Mouse (Mus musculus) heart, postnatal 10 days (tissue): ENCODE measurements around the gene Lce3e. TPM values are rescaled to one million over a fixed set of nuclear protein-coding genes. Genes with fewer than 3 reads are reported as not detected.
A peak's percentile ranks its signal among the peaks of the same experiment; 100 is the strongest.

Experiments
- DNase-seq, 2 experiments: peaks; one replicate each; pipeline ENCODE4 v3.0.0; 2021
- intact Hi-C: fragments of 180-260 bp; cut with DNase I; formaldehyde crosslinking; loops from one replicate; pipeline ENCODE4 v1.15.1; 2025
- total RNA-seq, 2 experiments: library from RNA; stranded (reverse); gene quantifications; 2 replicates each; pipeline ENCODE4 v1.2.3; 2021

Lce3e gene
- total RNA-seq: not detected

DNA sequence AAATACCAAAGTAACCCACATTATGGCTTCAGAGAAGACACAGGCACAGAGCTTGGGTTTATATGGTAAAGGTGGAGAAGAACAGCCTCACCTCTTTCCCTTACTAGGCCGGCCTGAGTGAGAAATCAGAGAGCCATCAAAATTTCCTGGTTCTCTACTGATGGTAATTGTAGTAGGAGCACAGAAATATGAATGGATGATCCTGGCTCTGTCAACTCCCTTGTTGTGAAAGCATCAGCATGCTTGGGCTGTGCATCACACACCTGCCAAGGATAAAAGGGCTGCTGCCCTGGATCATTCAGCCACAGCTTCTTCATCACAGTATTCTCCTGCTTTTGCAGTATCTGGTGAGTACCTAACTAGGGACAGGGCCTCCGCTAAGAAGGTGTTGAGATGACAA is at the start of gene Lce3e:
Gene Lce3e (plus strand): TSS at position 301 of the 400 bp plus-strand sequence.
- intact Hi-C loops: no loop called here

DNA sequence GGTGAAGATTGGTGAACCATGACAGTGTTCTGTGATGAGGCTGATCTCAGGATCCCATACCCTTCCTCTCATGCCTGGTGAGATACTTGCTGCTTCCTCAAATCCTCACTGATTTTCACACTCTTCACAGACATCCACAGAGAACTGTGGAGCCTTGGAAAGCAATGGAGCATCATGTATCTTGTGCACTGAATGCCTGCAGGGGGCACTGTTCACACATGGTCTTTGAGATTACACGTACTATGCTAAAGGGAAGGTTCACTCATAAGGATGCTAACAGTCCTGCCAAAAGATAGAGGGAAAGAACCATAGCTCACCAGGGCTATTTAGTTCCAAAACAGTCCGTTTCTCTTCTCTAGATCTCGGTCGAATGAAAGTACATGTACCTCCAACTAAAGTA is 46.5 kb upstream of the Lce3e start:
- intact Hi-C loops: no loop called here

More for the DNA sequence above, at the start of gene Lce3e:
- DNase-seq: no peak

DNA sequence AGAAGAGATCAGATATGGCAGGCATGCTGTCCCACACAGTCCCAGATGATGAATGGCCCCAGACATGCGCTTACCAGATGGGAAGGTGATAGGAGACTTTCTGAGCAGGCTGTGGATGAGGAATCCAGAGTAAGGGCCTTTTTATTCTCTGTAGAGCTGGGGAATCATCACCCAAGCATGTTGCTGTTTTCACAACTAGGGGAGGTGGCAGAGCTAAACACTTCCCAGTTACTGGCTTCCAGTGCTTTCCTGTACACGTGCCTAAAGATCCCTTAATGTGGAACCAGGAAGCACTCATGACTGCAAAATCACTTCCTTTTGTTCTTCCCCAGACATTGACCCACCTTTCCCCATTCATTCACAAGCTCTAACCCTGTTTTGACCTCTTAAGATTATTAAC is 40.7 kb upstream of the Lce3e start, which contains the start of gene Lce3a:
Gene Lce3a (minus strand): TSS at position 101 of the 400 bp plus-strand sequence.
- DNase-seq: no peak
- intact Hi-C loops: no loop called here

More for the DNA sequence above, 46.5 kb upstream of the Lce3e start:
- DNase-seq: peak in 1 of 2 experiments; percentile 8

DNA sequence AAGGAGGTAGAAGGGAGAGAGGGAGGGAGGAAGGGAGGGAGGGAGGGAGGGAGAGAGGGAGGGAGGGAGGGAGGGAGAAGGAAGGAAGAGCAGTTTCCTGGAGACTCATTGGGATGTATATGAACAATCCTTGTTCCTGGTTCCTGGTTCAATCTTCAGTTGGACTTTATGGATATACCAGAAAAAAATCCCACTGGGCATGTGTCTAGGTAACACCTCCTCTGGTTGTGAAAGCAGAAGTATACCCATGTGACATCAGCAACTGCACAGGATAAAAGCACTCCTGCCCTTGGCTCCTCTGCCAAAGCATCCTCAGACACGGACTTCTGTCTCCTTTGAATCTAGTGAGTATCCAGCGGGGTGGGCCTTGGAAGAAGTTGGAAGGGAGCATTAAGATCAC is 34.2 kb upstream of the Lce3e start, which contains the start of gene Lce3b:
Gene Lce3b (plus strand): TSS at position 301 of the 400 bp plus-strand sequence.
- DNase-seq: no peak
- intact Hi-C loops: no loop called here

DNA sequence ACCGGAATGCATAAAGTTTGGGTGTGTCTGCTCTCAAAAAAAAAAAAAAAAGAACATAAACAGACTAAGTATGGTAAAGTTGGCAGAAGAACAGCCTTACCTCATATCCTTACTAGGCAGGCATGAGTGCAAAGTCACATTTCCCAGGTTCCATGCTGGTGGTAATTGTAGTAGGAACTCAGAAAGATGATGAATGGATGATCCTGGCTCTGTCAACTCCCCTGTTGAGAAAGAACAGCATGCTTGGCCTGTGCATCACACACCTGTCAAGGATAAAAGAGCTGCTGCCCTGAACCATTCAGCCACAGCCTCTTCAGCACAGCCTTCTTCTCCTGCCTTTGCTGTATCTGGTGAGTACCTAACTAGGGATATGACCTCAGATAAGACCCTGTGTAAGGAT is 22.7 kb upstream of the Lce3e start, which contains the start of gene Lce3c:
Gene Lce3c (plus strand): TSS at position 301 of the 400 bp plus-strand sequence.
- intact Hi-C loops: no loop called here

DNA sequence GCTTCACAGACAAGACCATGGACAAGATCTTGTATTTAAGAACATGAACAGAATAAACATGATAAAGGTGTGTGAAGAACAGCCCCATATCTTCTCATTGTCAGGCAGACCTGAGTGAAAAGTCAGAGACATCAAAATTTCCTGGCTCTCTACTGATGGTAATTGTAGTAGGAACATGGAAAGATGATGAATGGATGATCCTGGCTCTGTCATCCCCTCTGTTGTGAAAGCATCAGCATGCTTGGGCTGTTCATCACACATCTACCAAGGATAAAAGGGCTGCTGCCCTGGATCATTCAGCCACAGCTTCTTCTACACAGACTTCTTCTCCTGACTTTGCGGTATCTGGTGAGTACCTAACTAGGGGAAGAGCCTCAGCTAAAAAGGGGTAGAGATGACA is 9.8 kb upstream of the Lce3e start, which contains the start of gene Lce3d:
Gene Lce3d (plus strand): TSS at position 301 of the 400 bp plus-strand sequence.
- DNase-seq: no peak
- intact Hi-C loops: no loop called here

More for the DNA sequence above, 22.7 kb upstream of the Lce3e start, which contains the start of gene Lce3c:
- DNase-seq: no peak

DNA sequence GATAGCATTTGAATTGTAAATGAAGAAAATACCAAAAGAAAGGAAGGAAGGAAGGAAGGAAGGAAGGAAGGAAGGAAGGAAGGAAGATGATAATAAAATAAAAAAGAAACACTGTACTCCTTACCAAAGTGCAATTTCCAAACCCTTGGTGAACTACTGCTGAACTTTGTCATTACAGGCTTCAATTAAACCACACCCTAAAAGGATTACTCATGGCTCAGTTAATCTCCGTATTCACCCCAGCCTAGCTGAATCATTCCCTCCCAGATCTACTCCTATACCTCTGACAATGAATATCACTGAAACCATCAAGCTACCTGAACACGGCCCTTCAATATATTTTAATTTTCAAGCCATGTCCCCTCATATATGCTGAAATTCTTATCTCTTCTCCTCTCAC is 11.6 kb downstream of the Lce3e start:
- intact Hi-C loops: no loop called here
- DNase-seq: no peak

DNA sequence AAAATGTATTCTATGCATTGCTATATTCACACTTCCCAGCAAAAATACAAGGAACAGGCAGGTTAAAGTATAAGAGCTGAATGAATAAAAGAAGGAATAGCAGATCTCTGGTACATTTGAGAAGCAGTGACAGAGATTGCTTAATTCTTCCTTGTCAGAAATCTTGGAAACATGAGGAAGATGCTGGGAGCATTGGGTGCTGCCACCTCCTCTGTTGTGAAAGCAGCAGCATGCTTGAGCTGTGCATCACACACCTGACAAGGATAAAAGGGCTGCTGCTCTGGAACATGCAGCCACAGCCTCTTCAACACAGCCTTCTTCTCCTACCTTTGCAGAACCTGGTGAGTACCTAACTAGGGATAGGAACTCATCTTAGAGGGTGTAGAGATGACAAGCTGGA is 25.1 kb downstream of the Lce3e start, which contains the start of gene Lce3f:
Gene Lce3f (plus strand): TSS at position 301 of the 400 bp plus-strand sequence.
- DNase-seq: no peak
- intact Hi-C loops: no loop called here

DNA sequence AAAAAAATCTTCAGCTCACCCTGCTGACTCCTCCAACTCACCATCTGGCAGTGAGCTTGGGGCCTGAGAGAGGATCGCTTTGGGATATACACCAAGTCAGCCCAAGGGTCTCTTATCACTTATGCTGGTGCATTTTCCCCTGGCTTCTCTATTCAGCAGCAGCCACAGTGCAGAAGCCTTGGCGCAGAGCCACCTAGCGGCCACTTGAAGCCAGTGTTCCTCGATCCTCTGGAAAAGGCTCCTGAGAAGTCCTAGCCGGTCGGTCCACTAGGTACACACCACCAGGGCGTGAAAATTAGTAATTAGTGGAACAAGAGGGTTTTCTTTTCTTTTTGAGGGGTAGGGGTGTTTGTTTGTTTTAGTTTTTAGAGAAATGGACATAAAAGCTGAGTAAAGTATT is 31.8 kb downstream of the Lce3e start:
- peak; percentile 53 to 74 for DNase-seq
- intact Hi-C loops: no loop called here

DNA sequence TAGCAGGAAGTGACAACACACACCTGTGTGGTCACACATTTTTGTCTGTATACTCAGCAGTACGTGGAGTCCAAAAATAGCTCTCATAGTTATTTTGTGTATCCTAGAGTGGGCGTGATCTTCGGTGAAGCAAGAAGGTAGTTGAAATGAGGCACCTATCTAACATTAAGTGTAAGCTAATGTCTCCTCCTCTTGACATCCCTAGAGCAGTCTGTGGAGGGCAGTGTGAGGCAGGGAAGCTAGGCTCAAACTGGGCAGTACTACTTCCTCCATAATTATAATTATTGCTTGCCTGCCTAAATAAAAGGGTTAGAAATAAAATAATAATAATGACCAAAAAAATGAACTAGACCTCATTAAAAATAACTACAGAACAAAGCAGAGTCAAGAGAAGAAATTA is 33.8 kb downstream of the Lce3e start:
- intact Hi-C loops: no loop called here

DNA sequence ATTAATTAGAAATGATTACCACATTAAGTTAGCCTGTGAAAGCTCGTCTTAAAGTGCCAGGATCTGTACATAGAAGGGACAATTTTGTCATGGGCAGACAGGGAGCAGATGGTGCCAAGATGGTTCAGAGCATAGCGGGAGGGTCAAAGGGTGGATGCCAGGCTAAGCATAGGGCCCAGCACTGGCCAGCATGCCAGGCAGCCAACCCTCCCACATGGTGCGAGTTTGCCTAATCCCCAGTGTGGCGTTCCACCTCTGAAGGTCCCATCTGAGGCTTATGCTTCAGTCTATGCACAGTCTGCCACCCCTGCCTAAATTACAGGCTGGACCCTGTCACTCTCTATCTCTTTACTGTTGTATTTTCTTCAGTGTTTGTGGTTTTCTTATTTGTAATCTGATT is 36.0 kb downstream of the Lce3e start:
- no peak for DNase-seq
- intact Hi-C loops: no loop called here

More for the DNA sequence above, 33.8 kb downstream of the Lce3e start:
- DNase-seq: no peak

DNA sequence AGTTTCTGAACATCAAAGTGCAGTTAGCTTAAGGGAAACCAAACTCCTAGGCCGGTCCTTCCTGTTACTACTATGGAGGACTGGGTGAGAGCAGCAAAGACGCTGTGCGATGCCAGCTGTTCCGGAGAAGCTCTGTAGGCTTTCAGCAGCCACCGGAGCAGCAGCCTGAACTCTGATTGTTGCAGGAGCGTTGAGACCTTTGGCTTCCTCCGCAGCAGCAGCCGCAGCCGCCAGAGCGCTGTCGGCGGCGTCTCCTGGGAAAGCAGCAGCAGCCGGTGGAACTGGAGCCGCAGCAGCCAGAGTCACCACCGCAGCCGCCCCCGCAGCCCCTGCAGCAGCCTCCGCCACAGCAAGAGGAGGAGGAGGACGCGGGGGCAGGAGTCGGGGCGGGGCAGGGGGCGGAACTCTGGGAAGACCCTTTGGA is 47.5 kb downstream of the Lce3e start:
- intact Hi-C loops: no loop called here
- DNase-seq: peak; percentile 37 to 45

DNA sequence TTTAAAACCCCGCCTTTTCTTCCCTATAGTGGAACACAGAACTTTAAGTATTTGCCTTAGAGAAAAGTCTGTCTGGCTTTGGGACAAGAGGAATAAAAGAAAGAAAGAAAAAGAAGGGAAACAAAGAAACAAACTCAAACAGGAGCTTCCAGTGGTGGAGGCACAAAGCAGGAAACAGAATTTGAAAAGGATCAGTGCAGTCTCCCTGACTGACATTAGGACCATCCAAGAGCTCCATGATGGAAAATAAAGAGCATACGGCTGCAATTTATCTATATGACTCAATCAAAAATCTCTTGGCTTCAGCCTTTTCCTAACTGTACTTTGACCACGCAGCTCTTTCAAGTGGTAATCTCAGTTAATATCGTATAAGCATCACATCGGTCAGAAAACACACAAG is 48.0 kb downstream of the Lce3e start:
- intact Hi-C loops: no loop called here
- DNase-seq: no peak

DNA sequence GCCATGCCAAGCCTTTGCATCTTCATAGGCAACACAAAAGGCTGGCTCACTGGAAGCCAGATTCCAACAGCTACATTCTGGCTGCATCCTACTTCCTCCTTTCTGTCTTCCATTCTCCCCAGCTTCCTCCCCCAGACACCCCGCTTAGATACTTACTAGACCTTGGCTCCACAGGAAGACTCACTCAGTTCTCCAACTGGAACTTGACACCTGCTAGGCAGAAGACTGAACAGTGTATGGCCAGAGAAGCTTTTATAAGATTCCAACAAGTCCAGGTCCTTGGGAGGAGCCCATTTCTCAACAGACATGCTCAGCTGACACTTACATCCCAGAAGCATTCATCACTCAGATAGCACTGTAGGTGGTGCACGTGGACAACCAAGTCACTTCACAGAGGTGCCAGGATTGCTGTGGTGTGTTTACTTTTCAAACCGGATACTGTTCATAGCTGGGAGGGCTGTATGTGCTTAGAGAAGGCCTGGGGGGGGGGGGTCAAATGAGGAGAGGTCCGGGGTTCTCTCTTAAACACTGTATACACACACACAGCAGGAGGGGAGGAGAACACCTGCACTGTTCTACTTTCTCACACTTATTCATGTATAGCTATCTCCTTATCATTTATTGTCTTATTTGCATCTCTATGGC is 48.7 kb downstream of the Lce3e start, which contains the start of gene Crct1:
Gene Crct1 (minus strand): TSS at position 228 of the 645 bp plus-strand sequence.
- intact Hi-C loops: no loop called here
- no peak for DNase-seq

Other genes starting within 250 kb of the Lce3e start
- not detected for gene Lce1f, start 246.7 kb upstream of the Lce3e start, total RNA-seq
- not detected for gene Gm38119, start 228.0 kb upstream of the Lce3e start, total RNA-seq
- gene Lce1g, start 214.7 kb upstream of the Lce3e start, total RNA-seq: not detected
- gene Lce1h, start 202.0 kb upstream of the Lce3e start, total RNA-seq: not detected
- gene Lce1i, start 188.2 kb upstream of the Lce3e start, total RNA-seq: not detected
- gene Lce1j, start 176.5 kb upstream of the Lce3e start, total RNA-seq: not detected
- not detected for gene Lce1k, start 159.2 kb upstream of the Lce3e start, total RNA-seq
- gene Kprp, start 139.8 kb upstream of the Lce3e start, total RNA-seq: not detected
- gene Lce1l, start 115.8 kb upstream of the Lce3e start, total RNA-seq: not detected
- not detected for gene 2310050C09Rik, start 96.8 kb upstream of the Lce3e start, total RNA-seq
- gene Lce3a, start 40.8 kb upstream of the Lce3e start, total RNA-seq: not detected
- not detected for gene Lce3b, start 34.1 kb upstream of the Lce3e start, total RNA-seq
- gene Lce3c, start 22.6 kb upstream of the Lce3e start, total RNA-seq: not detected
- gene Lce3d, start 9.7 kb upstream of the Lce3e start, total RNA-seq: not detected
- not detected for gene Lce3f, start 25.2 kb downstream of the Lce3e start, total RNA-seq
- not detected for gene Crct1, start 48.6 kb downstream of the Lce3e start, total RNA-seq
- gene Lce1m, start 52.0 kb downstream of the Lce3e start, total RNA-seq: not detected
- not detected for gene Gm4858, start 101.8 kb downstream of the Lce3e start, total RNA-seq
- not detected for gene Crnn, start 177.7 kb downstream of the Lce3e start, total RNA-seq
- gene Flg2, start 230.2 kb downstream of the Lce3e start, total RNA-seq: not detected